In genomic region chr11:72447475-72447874, GRCm38 (mm10) we compare ENCODE assay signal across 15 mouse cellular contexts. TPM values are rescaled to one million over a fixed set of nuclear protein-coding genes. Genes with fewer than 3 reads are reported as not detected.
DNase-seq lines count a peak whose midpoint lies in the region; ATAC-seq and TF ChIP-seq lines count a peak whose summit lies in the region.
"Had no signal": no experiment of that assay in that cellular context is flagged by ENCODE, and none has a peak within 500 bp of the region (broad histone marks: within the 10 kb centered on the region; RNA-seq: fewer than 3 reads in every experiment).

No protein-coding gene starts in this region.

- 0 out of 2 replicates have a peak, but pooled peaks have one; percentile 17 for ATAC-seq in common myeloid progenitor, adult 5-6 weeks (replicated peaks; ENCODE audit: low read depth, poor library complexity, severe bottlenecking)
- ATAC-seq: inflammation-experienced regulatory T-cells, adult 6 months had no signal

- no peak for DNase-seq in layer of hippocampus, adult 2 months (ENCODE audit: low spot score in 2 of 2)
- DNase-seq in layer of hippocampus, adult 11-12 months (ENCODE audit: low spot score): no peak
- DNase-seq in 3T3-L1 (ENCODE audit: low read depth, low spot score) (peak; percentile 47), 416B (ENCODE audit: low read depth) (peak; percentile 61)
- DNase-seq in frontal cortex, postnatal 14 days (ENCODE audit: low spot score in 2 of 2): no peak
- no peak for DNase-seq in cerebellum, adult 8-10 months
- DNase-seq: cerebellum, adult 9-10 months; heart, adult 11 months; heart, postnatal 10 days; layer of hippocampus, postnatal 36 days; right cerebral cortex, postnatal 25 days had no signal

- H3K27ac ChIP-seq in layer of hippocampus, adult 2 months: no peak overlapping the region
- H3K27ac ChIP-seq: embryonic facial prominence, embryonic 10.5 days; midbrain, embryonic 12.5 days had no signal

- H3K4me3 ChIP-seq in layer of hippocampus, adult 2 months: no peak overlapping the region
- H3K4me3 ChIP-seq: embryonic facial prominence, embryonic 10.5 days; midbrain, embryonic 12.5 days had no signal

- TF ChIP-seq CTCF in layer of hippocampus, adult 2 months (conservative IDR thresholded peaks at IDR 0.05): peak; percentile 56

RNA-seq across cellular contexts. Expression of gene Mybbp1a, which starts 6.3 kb away (rescaled TPM):
- total RNA-seq in layer of hippocampus, adult 2 months (2021): 10 to 100 TPM; 55.7 to 56.2 TPM
- total RNA-seq in common myeloid progenitor, adult 5-6 weeks (2017): 138 and 260 TPM in 2 replicates

RNA-seq across cellular contexts. Expression of gene Ggt6, which starts 12.1 kb away (rescaled TPM):
- total RNA-seq in layer of hippocampus, adult 2 months (2021): not detected
- not detected in 2 replicates for total RNA-seq in common myeloid progenitor, adult 5-6 weeks (2017)
- total RNA-seq: heart, postnatal 10 days; layer of hippocampus, postnatal 36 days had no signal

RNA-seq across cellular contexts. Expression of gene Smtnl2, which starts 36.0 kb away (rescaled TPM):
- 1 to 10 TPM; 2.2 to 3.8 TPM for total RNA-seq in layer of hippocampus, adult 2 months (2021)
- total RNA-seq in common myeloid progenitor, adult 5-6 weeks (2017): 0.23 TPM in 1 of 2 replicates, not detected in the other

RNA-seq across cellular contexts. Expression of gene Spns2, which starts 42.2 kb away (rescaled TPM):
- 100 to 1,000 TPM; 101 to 105 TPM for total RNA-seq in layer of hippocampus, adult 2 months (2021)
- total RNA-seq in common myeloid progenitor, adult 5-6 weeks (2017): 38.1 and 49.9 TPM in 2 replicates

Comparison
In these comparisons a context has a peak if more than half of its experiments do, and no peak if none do; other contexts are left out.
1. DNase-seq: peak in 3T3-L1 (single experiment) and 416B (single experiment); none in layer of hippocampus, adult 2 months (0 of 2), layer of hippocampus, adult 11-12 months (single experiment), frontal cortex, postnatal 14 days (0 of 2) and cerebellum, adult 8-10 months (single experiment).